Comparison of ENCODE assay signal across 12 mouse cellular contexts in genomic region chr1:73265009-73265408, GRCm38 (mm10).
DNase-seq lines count a peak whose midpoint lies in the region; ATAC-seq and TF ChIP-seq lines count a peak whose summit lies in the region.
"Had no signal": no experiment of that assay in that cellular context is flagged by ENCODE, and none has a peak within 500 bp of the region (broad histone marks: within the 10 kb centered on the region; RNA-seq: fewer than 3 reads in every experiment).

No protein-coding gene starts in this region.

- H3K9ac ChIP-seq in heart, postnatal 0 days (replicated peaks; ENCODE audit: low read depth, low read length), result no peak overlapping the region

- no peaks in the 10 kb centered on the region for H3K4me1 ChIP-seq in lung, adult 2 months (ENCODE audit: control insufficient read depth, insufficient read depth, low read length)
- peaks cover 10% of the 10 kb centered on the region for H3K4me1 ChIP-seq in heart, postnatal 0 days (ENCODE audit: control insufficient read depth, insufficient read depth)

- no peak overlapping the region for H3K4me2 ChIP-seq in heart, postnatal 0 days (ENCODE audit: low read depth, low read length)

- no peak for TF ChIP-seq CTCF in lung, adult 2 months (IDR thresholded peaks at IDR 0.05; ENCODE audit: insufficient read depth, low read length)
- TF ChIP-seq CTCF in heart, postnatal 0 days (IDR thresholded peaks at IDR 0.05; ENCODE audit: low read depth), result no peak

- H3K27ac ChIP-seq in heart, postnatal 0 days (ENCODE audit: low read depth), result no peak overlapping the region
- H3K27ac ChIP-seq: kidney, postnatal 0 days; macrophage had no signal

- no peak overlapping the region for H3K4me3 ChIP-seq in lung, adult 2 months (replicated peaks; ENCODE audit: extremely low read depth, low read depth, low read length)
- H3K4me3 ChIP-seq in heart, postnatal 0 days (ENCODE audit: low read depth, low read length), result no peak overlapping the region
- H3K4me3 ChIP-seq: erythroblast, embryonic 14.5 days had no signal

- H3K27me3 ChIP-seq in heart, postnatal 0 days (ENCODE audit: control insufficient read depth, insufficient read depth, low read length), result no peaks in the 10 kb centered on the region

- TF ChIP-seq EP300 in heart, postnatal 0 days (IDR thresholded peaks at IDR 0.05; ENCODE audit: low read depth), result no peak

- 61% methylated on average over 4 of the region's 4 CpGs for WGBS in lung, adult 2 months
- 31% methylated on average over 4 of the region's 4 CpGs for WGBS in heart, postnatal 0 days

- H3K9me3 ChIP-seq in heart, postnatal 0 days (replicated peaks; ENCODE audit: control insufficient read depth, low read length), result no peaks in the 10 kb centered on the region

- no peak for TF ChIP-seq POLR2A in lung, adult 2 months (IDR thresholded peaks at IDR 0.05; ENCODE audit: borderline replicate concordance, extremely low read depth, low read depth, low read length)

- H3K36me3 ChIP-seq in heart, postnatal 0 days (replicated peaks; ENCODE audit: control insufficient read depth, insufficient read depth, low read length), result no peaks in the 10 kb centered on the region

- peak; percentile 41; the same call in 1 of the 2 replicates for ATAC-seq in heart, postnatal 0 days (ENCODE audit: insufficient read depth, low read depth)
- ATAC-seq: activated CD4-positive, CD25-positive, alpha-beta regulatory T cell, adult 4 months had no signal

- peak; percentile 7 to 17 for DNase-seq in lung, adult 18-20 months
- DNase-seq in lung, adult 2 months, result no peak
- DNase-seq in frontal cortex, postnatal 10 days (ENCODE audit: low spot score in 2 of 2), result peak; percentile 9 to 28
- no peak for DNase-seq in heart, postnatal 0 days (ENCODE audit: low spot score)
- DNase-seq in lung, postnatal 36 days, result peak; percentile 36
- DNase-seq in neural tube, embryonic 10.5 days (ENCODE audit: extremely low spot score, low spot score), result no peak
- no peak for DNase-seq in thymus, postnatal 10 days (ENCODE audit: low spot score in 2 of 2)
- DNase-seq: thymus, postnatal 14 days had no signal

Comparison
In these comparisons a context has a peak if more than half of its experiments do, and no peak if none do; other contexts are left out.
1. DNase-seq: peak in lung, adult 18-20 months (2 of 2), frontal cortex, postnatal 10 days (2 of 2) and lung, postnatal 36 days (single experiment); none in lung, adult 2 months (single experiment), heart, postnatal 0 days (single experiment), neural tube, embryonic 10.5 days (single experiment) and thymus, postnatal 10 days (0 of 2).